Mouse (Mus musculus): ENCODE results near the gene Gm12830. TPM values are rescaled to one million over a fixed set of nuclear protein-coding genes. Genes with fewer than 3 reads are reported as not detected.

Gene Gm12830
- polyA plus RNA-seq, 1 experiment from 2014 or later = not detected

- no peak overlapping the region for H3K4me2 ChIP-seq
- peaks cover 98% of the 10 kb centered on the region for H3K27me3 ChIP-seq
- no peak overlapping the region for H3K27ac ChIP-seq
- 25% methylated on average over 5 of the region's 5 CpGs for WGBS
- no peaks in the 10 kb centered on the region for H3K9me3 ChIP-seq (replicated peaks)
- H3K36me3 ChIP-seq (ENCODE audit: poor library complexity, severe bottlenecking) = no peaks in the 10 kb centered on the region
- H3K4me1 ChIP-seq = no peaks in the 10 kb centered on the region
- ATAC-seq = peak; percentile 79; the same call in 1 of the 2 replicates
- H3K4me3 ChIP-seq = no peak overlapping the region
- H3K9ac ChIP-seq = no peak overlapping the region
Measured at GRCm38 (mm10) chr4:114797254-114797914, 24.1 kb upstream of the Gm12830 start.

GRCm38 (mm10) chr4:114798041-114798624 is 23.4 kb upstream of the Gm12830 start:
- Histone ChIP-seq H3K36me3 (ENCODE audit: poor library complexity, severe bottlenecking) (no peaks in the 10 kb centered on the region), H3K9me3 (replicated peaks) (no peaks in the 10 kb centered on the region), H3K4me1 (no peaks in the 10 kb centered on the region), H3K4me2 (no peak overlapping the region), H3K27me3 (peaks cover 98% of the 10 kb centered on the region), H3K4me3 (no peak overlapping the region), H3K9ac (no peak overlapping the region), H3K27ac (no peak overlapping the region)
- ATAC-seq = no peak
- 79% methylated on average over 7 of the region's 7 CpGs for WGBS

GRCm38 (mm10) chr4:114804096-114804495 is 17.4 kb upstream of the Gm12830 start:
- Histone ChIP-seq H3K27ac (no peak overlapping the region), H3K9me3 (replicated peaks) (no peaks in the 10 kb centered on the region), H3K9ac (no peak overlapping the region), H3K4me3 (no peak overlapping the region), H3K36me3 (ENCODE audit: poor library complexity, severe bottlenecking) (no peaks in the 10 kb centered on the region), H3K4me1 (no peaks in the 10 kb centered on the region), H3K4me2 (no peak overlapping the region), H3K27me3 (peaks cover 89% of the 10 kb centered on the region)
- ATAC-seq = no peak
- 88% methylated on average over 5 of the region's 5 CpGs for WGBS

GRCm38 (mm10) chr4:114818963-114819702 is 2.4 kb upstream of the Gm12830 start:
- H3K27ac ChIP-seq = no peak overlapping the region
- no peak overlapping the region for H3K4me3 ChIP-seq
- H3K27me3 ChIP-seq = peaks cover 81% of the 10 kb centered on the region
- 9% methylated on average over 9 of the region's 9 CpGs for WGBS
- H3K4me1 ChIP-seq = peaks cover 28% of the 10 kb centered on the region
- H3K9ac ChIP-seq = no peak overlapping the region
- no peaks in the 10 kb centered on the region for H3K36me3 ChIP-seq (ENCODE audit: poor library complexity, severe bottlenecking)
- ATAC-seq = peak; percentile 46
- H3K9me3 ChIP-seq (replicated peaks) = no peaks in the 10 kb centered on the region
- no peak overlapping the region for H3K4me2 ChIP-seq

- ATAC-seq = no peak
- Histone ChIP-seq H3K27me3 (peaks cover 20% of the 10 kb centered on the region), H3K36me3 (ENCODE audit: poor library complexity, severe bottlenecking) (no peaks in the 10 kb centered on the region), H3K9me3 (replicated peaks) (no peaks in the 10 kb centered on the region), H3K27ac (no peak overlapping the region), H3K9ac (no peak overlapping the region), H3K4me3 (no peak overlapping the region), H3K4me1 (no peaks in the 10 kb centered on the region), H3K4me2 (no peak overlapping the region)
- WGBS = 83% methylated on average over 10 of the region's 10 CpGs
Measured at GRCm38 (mm10) chr4:114834770-114835581, 13.5 kb downstream of the Gm12830 start.

GRCm38 (mm10) chr4:114841336-114841920 is 19.9 kb downstream of the Gm12830 start:
- Histone ChIP-seq H3K4me2 (no peak overlapping the region), H3K4me1 (peaks cover 7% of the 10 kb centered on the region), H3K27ac (no peak overlapping the region), H3K9me3 (replicated peaks) (no peaks in the 10 kb centered on the region), H3K9ac (no peak overlapping the region), H3K27me3 (peaks cover 72% of the 10 kb centered on the region), H3K36me3 (ENCODE audit: poor library complexity, severe bottlenecking) (no peaks in the 10 kb centered on the region), H3K4me3 (no peak overlapping the region)
- no peak for ATAC-seq
- WGBS = 66% methylated on average over 9 of the region's 9 CpGs

GRCm38 (mm10) chr4:114842376-114842960 is 20.9 kb downstream of the Gm12830 start:
- WGBS = 7% methylated on average over 9 of the region's 11 CpGs
- Histone ChIP-seq H3K4me1 (peaks cover 7% of the 10 kb centered on the region), H3K9ac (no peak overlapping the region), H3K36me3 (ENCODE audit: poor library complexity, severe bottlenecking) (no peaks in the 10 kb centered on the region), H3K9me3 (replicated peaks) (no peaks in the 10 kb centered on the region), H3K4me2 (0 out of 2 replicates have a peak overlapping the region, but pooled peaks have one; percentile 3), H3K27me3 (peaks cover 77% of the 10 kb centered on the region), H3K4me3 (no peak overlapping the region), H3K27ac (no peak overlapping the region)
- ATAC-seq = no peak

GRCm38 (mm10) chr4:114843097-114843721 is 21.7 kb downstream of the Gm12830 start:
- H3K36me3 ChIP-seq (ENCODE audit: poor library complexity, severe bottlenecking) = no peaks in the 10 kb centered on the region
- peaks cover 77% of the 10 kb centered on the region for H3K27me3 ChIP-seq
- peaks cover 7% of the 10 kb centered on the region for H3K4me1 ChIP-seq
- ATAC-seq = peak; percentile 43; the same call in 1 of the 2 replicates
- peak overlapping the region; percentile 58 for H3K9ac ChIP-seq
- no peak overlapping the region for H3K27ac ChIP-seq
- WGBS = under 1% methylated on average over 51 of the region's 51 CpGs
- peak overlapping the region; percentile 44 for H3K4me3 ChIP-seq
- H3K9me3 ChIP-seq (replicated peaks) = no peaks in the 10 kb centered on the region
- H3K4me2 ChIP-seq = peak overlapping the region; percentile 69

GRCm38 (mm10) chr4:114844600-114844999 is 23.1 kb downstream of the Gm12830 start:
- Histone ChIP-seq H3K9ac (no peak overlapping the region), H3K4me1 (peaks cover 7% of the 10 kb centered on the region), H3K4me2 (no peak overlapping the region), H3K4me3 (no peak overlapping the region), H3K27ac (no peak overlapping the region), H3K36me3 (ENCODE audit: poor library complexity, severe bottlenecking) (no peaks in the 10 kb centered on the region), H3K27me3 (peaks cover 65% of the 10 kb centered on the region), H3K9me3 (replicated peaks) (no peaks in the 10 kb centered on the region)
- no peak for ATAC-seq
- WGBS = 63% methylated on average over 1 of the region's 1 CpGs

GRCm38 (mm10) chr4:114845622-114846021 is 24.1 kb downstream of the Gm12830 start:
- peaks cover 61% of the 10 kb centered on the region for H3K27me3 ChIP-seq
- no peak overlapping the region for H3K9ac ChIP-seq
- H3K9me3 ChIP-seq (replicated peaks) = no peaks in the 10 kb centered on the region
- H3K4me1 ChIP-seq = peaks cover 7% of the 10 kb centered on the region
- H3K36me3 ChIP-seq (ENCODE audit: poor library complexity, severe bottlenecking) = no peaks in the 10 kb centered on the region
- no peak overlapping the region for H3K4me3 ChIP-seq
- ATAC-seq = no peak
- H3K27ac ChIP-seq = no peak overlapping the region
- no peak overlapping the region for H3K4me2 ChIP-seq
- WGBS = 54% methylated on average over 4 of the region's 4 CpGs

- Histone ChIP-seq H3K36me3 (ENCODE audit: poor library complexity, severe bottlenecking) (no peaks in the 10 kb centered on the region), H3K27ac (no peak overlapping the region), H3K4me3 (no peak overlapping the region), H3K9ac (no peak overlapping the region), H3K9me3 (replicated peaks) (no peaks in the 10 kb centered on the region), H3K27me3 (peaks cover 50% of the 10 kb centered on the region), H3K4me2 (no peak overlapping the region), H3K4me1 (peaks cover 7% of the 10 kb centered on the region)
- ATAC-seq = no peak
- 77% methylated on average over 6 of the region's 6 CpGs for WGBS
Measured at GRCm38 (mm10) chr4:114846723-114847122, 25.2 kb downstream of the Gm12830 start.

Data from forebrain, embryonic 13.5 days (tissue).